Mouse (Mus musculus): ENCODE measurements around the gene Fam222b. TPM values are rescaled to one million over a fixed set of nuclear protein-coding genes. Genes with fewer than 3 reads are reported as not detected.

Fam222b gene
- polyA plus RNA-seq, 1 experiment from 2014 or later: 22.3 TPM

DNA sequence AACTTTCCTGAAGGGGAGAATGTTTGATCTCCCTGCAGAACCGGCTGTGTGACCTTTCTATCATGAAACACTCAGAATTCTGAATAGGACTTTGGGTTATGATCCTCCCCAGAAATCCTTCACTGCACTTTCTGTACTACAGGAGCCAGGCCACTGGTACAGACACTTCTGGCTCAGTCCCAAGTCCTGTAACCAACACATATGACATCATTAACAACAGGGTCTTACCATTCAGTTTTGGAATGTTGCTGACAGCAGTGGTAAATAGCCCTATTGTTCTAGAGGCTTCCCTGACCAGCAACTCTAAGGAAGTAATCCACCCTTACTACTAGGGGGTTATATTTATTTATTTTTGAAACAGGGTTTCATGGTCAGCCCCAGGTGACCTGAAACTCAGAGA lies 98.7 kb downstream of the Fam222b start, which contains the start of gene Proca1:
Gene Proca1 (plus strand): TSS at position 280 of the 400 bp plus-strand sequence.
- Histone ChIP-seq H3K36me3 (ENCODE audit: control insufficient read depth, insufficient read depth, low read length) (peaks cover 30% of the 10 kb centered on the region), H3K4me1 (ENCODE audit: control insufficient read depth, insufficient read depth, low read length) (peaks cover 9% of the 10 kb centered on the region), H3K27ac (ENCODE audit: low read depth, low read length) (no peak within 1 kb of the TSS), H3K4me2 (ENCODE audit: low read length) (no peak within 1 kb of the TSS; the same call in 1 of the 2 replicates), H3K9me3 (replicated peaks; ENCODE audit: control insufficient read depth, low read length) (no peaks in the 10 kb centered on the region), H3K4me3 (ENCODE audit: low read depth, low read length) (no peak within 1 kb of the TSS), H3K27me3 (replicated peaks; ENCODE audit: control insufficient read depth, insufficient read depth, low read length) (no peaks in the 10 kb centered on the region), H3K9ac (ENCODE audit: low read length) (no peak within 1 kb of the TSS)
- no peak for DNase-seq (ENCODE audit: low spot score)
- 88% methylated on average over 1 of the region's 1 CpGs for WGBS
- ATAC-seq: no peak

DNA sequence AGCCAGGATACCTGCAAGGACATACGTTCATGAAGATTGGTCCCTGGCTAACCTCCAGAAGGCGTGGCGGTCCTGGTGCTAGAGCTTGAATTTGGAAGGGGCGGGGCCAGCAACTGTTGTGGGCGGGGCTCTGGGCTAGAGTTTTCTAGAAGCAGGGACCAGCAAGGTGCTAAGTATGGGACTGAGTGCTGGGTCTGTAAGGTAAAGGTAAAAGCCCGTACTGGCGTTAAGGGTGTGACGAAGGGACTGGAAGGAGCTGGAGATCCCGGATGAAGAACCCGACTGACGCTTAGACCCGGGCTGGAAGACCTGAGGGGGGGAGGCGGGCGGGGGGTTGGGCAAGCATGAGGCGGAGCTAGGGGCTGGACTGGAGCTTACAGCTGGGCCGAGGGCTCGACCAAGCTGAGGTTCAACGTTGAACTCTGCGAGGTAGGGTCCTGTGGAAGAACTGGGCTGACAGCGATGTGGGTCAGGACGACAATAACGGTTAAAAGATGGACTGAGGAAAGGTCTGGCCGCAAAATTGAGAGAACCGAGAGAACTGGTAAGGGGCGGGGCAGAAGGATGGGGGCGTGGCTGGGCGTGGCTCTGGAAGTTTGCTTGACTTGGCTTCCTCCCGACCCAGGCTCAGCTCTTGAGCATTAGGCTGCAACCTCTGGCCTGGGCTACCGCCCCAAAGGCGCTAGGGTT lies 100.1 kb downstream of the Fam222b start:
- peak overlapping the region; percentile 47 for H3K4me2 ChIP-seq (ENCODE audit: low read length)
- no peaks in the 10 kb centered on the region for H3K27me3 ChIP-seq (replicated peaks; ENCODE audit: control insufficient read depth, insufficient read depth, low read length)
- 5% methylated on average over 30 of the region's 30 CpGs for WGBS
- DNase-seq (ENCODE audit: low spot score): peak; percentile 36
- peak overlapping the region; percentile 28 for H3K4me3 ChIP-seq (ENCODE audit: low read depth, low read length)
- peaks cover 30% of the 10 kb centered on the region for H3K36me3 ChIP-seq (ENCODE audit: control insufficient read depth, insufficient read depth, low read length)
- H3K27ac ChIP-seq (ENCODE audit: low read depth, low read length): no peak overlapping the region
- peak overlapping the region; percentile 35; the same call in 1 of the 2 replicates for H3K9ac ChIP-seq (ENCODE audit: low read length)
- 0 out of 2 replicates have a peak, but pooled peaks have one; percentile 35 for ATAC-seq
- H3K4me1 ChIP-seq (ENCODE audit: control insufficient read depth, insufficient read depth, low read length): peaks cover 7% of the 10 kb centered on the region
- no peaks in the 10 kb centered on the region for H3K9me3 ChIP-seq (replicated peaks; ENCODE audit: control insufficient read depth, low read length)

DNA sequence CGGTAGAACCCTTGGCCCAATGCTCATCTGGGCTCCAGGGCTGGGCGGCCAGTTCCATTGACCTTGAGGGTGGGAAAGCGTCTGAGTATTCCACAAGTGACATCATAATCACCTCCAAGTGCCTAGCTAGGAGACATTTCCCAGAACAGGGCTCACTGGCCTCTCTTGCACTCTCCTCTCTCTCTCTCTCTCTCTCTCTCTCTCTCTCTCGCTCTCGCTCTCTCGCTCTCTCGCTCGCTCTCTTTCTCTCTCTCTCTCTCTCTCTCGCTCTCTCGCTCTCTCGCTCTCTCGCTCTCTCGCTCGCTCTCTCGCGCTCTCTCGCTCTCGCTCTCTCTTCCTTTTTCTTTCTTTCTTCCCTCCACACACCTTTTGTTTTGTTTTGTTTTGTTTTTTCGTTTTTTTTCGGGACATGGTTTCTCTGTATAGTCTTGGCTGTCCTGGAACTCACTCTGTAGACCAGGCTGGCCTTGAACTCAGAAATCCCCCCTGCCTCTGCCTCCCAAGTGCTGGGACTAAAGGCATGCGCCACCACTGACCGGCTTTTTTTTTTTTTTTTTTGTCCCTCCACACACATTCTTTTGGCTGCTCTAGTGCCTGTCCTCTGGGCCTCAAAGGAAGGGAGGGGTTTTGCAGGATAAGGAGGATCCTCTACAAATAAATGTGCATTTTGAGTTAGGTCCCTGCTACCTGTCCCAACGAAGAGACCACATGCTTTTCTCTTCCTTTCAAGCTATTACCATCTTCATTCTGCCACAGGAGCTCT lies 100.8 kb downstream of the Fam222b start:
- no peaks in the 10 kb centered on the region for H3K9me3 ChIP-seq (replicated peaks; ENCODE audit: control insufficient read depth, low read length)
- H3K4me2 ChIP-seq (ENCODE audit: low read length): peak overlapping the region; percentile 47
- H3K4me3 ChIP-seq (ENCODE audit: low read depth, low read length): peak overlapping the region; percentile 28
- DNase-seq (ENCODE audit: low spot score) (no peak), ATAC-seq (no peak)
- 62% methylated on average over 23 of the region's 23 CpGs for WGBS
- H3K27me3 ChIP-seq (replicated peaks; ENCODE audit: control insufficient read depth, insufficient read depth, low read length): no peaks in the 10 kb centered on the region
- no peak overlapping the region for H3K27ac ChIP-seq (ENCODE audit: low read depth, low read length)
- H3K4me1 ChIP-seq (ENCODE audit: control insufficient read depth, insufficient read depth, low read length): peaks cover 3% of the 10 kb centered on the region
- H3K9ac ChIP-seq (ENCODE audit: low read length): no peak overlapping the region
- H3K36me3 ChIP-seq (ENCODE audit: control insufficient read depth, insufficient read depth, low read length): peaks cover 29% of the 10 kb centered on the region

DNA sequence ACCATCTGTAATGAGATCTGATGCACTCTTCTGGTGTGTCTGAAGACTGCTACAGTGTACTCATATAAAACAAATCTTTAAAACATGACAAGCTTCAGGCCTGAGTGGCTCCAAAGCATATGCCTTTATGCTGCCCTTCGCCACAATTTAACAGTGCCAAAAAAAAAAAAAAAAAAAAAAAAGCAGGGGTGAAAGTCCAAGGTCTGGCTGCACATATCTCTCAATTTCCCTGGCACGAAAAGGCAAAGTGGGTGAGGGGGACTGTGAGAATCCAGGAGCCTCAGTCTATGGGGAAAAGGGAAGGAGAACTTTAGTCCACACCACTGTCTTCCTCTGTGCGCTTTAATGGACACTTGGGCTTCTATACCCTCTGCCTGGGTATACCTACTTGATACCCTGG lies 107.9 kb downstream of the Fam222b start:
- DNase-seq (ENCODE audit: low spot score) (no peak), ATAC-seq (no peak)
- Histone ChIP-seq H3K4me3 (ENCODE audit: low read depth, low read length) (no peak overlapping the region), H3K27me3 (replicated peaks; ENCODE audit: control insufficient read depth, insufficient read depth, low read length) (no peaks in the 10 kb centered on the region), H3K36me3 (ENCODE audit: control insufficient read depth, insufficient read depth, low read length) (peaks cover 40% of the 10 kb centered on the region), H3K9ac (ENCODE audit: low read length) (no peak overlapping the region), H3K4me1 (ENCODE audit: control insufficient read depth, insufficient read depth, low read length) (no peaks in the 10 kb centered on the region), H3K9me3 (replicated peaks; ENCODE audit: control insufficient read depth, low read length) (no peaks in the 10 kb centered on the region), H3K27ac (ENCODE audit: low read depth, low read length) (no peak overlapping the region), H3K4me2 (ENCODE audit: low read length) (no peak overlapping the region)
- 97% methylated on average over 3 of the region's 3 CpGs for WGBS

DNA sequence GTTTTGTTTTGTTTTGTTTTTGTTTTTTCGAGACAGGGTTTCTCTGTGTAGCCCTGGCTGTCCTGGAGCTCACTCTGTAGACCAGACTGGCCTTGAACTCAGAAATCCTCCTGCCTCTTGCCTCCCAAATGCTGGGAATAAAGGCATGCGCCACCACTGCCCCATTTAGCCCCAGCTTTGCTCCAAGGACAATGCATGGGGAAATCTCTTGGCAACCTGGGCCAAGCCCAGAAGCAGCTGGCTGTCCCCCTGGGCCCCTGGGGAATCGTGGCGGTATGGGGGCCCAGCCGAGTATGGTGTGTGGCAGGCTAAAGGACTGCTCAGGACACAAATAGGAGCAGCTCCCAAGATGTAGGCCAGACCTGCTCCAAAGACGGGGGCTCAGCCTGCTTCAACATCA lies 109.8 kb downstream of the Fam222b start:
- Histone ChIP-seq H3K4me3 (ENCODE audit: low read depth, low read length) (no peak overlapping the region), H3K9me3 (replicated peaks; ENCODE audit: control insufficient read depth, low read length) (no peaks in the 10 kb centered on the region), H3K4me2 (ENCODE audit: low read length) (no peak overlapping the region), H3K27ac (ENCODE audit: low read depth, low read length) (no peak overlapping the region), H3K36me3 (ENCODE audit: control insufficient read depth, insufficient read depth, low read length) (peaks cover 60% of the 10 kb centered on the region), H3K9ac (ENCODE audit: low read length) (no peak overlapping the region), H3K27me3 (replicated peaks; ENCODE audit: control insufficient read depth, insufficient read depth, low read length) (no peaks in the 10 kb centered on the region), H3K4me1 (ENCODE audit: control insufficient read depth, insufficient read depth, low read length) (no peaks in the 10 kb centered on the region)
- WGBS: 79% methylated on average over 6 of the region's 6 CpGs
- ATAC-seq (no peak), DNase-seq (ENCODE audit: low spot score) (no peak)

DNA sequence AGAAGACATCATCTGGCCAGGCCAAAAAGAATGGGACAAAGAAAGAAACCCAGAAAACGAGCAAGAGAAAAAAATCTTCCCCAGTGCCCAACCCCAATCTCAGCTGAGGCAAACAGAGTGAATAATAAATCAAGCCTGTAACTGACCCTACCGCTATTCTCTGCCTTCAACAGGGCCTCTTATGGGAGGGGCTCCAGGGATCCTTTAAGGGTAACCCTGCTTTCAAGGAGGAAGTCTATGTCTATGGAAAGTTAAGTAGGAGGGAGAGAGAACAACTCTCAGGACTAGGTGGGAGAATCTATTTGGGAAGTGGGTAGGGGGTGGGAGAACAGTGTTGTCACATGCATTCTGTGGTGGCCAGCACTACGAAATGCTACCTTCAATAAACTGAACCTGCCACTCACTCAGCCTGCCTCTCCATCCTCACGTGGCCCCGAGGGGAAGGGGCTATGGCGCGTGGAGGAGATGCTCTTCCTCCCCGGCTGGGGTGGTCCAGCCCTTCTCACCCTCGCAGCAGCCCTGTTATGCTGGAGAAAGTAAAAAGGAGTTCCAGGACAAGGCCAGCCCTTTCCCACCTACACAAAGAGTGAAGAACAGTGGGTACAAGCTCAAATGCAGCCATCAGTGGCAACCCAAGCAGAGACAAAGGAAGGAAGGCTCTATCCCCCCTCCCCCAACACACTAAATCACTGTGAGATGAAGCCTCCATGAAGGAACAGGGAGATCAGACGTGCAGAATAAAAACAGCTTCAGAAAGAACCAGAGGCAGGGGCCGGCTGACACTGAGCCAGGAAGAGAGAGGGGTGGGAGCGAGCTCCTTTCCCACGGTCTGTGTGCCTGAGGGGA lies 111.1 kb downstream of the Fam222b start:
- peak overlapping the region; percentile 48; the same call in 1 of the 2 replicates for H3K27ac ChIP-seq (ENCODE audit: low read depth, low read length)
- no peak overlapping the region for H3K4me3 ChIP-seq (ENCODE audit: low read depth, low read length)
- no peak overlapping the region for H3K4me2 ChIP-seq (ENCODE audit: low read length)
- H3K9me3 ChIP-seq (replicated peaks; ENCODE audit: control insufficient read depth, low read length): no peaks in the 10 kb centered on the region
- H3K36me3 ChIP-seq (ENCODE audit: control insufficient read depth, insufficient read depth, low read length): peaks cover 73% of the 10 kb centered on the region
- no peak for ATAC-seq
- 62% methylated on average over 13 of the region's 13 CpGs for WGBS
- no peaks in the 10 kb centered on the region for H3K4me1 ChIP-seq (ENCODE audit: control insufficient read depth, insufficient read depth, low read length)
- H3K27me3 ChIP-seq (replicated peaks; ENCODE audit: control insufficient read depth, insufficient read depth, low read length): no peaks in the 10 kb centered on the region
- DNase-seq (ENCODE audit: low spot score): no peak
- no peak overlapping the region for H3K9ac ChIP-seq (ENCODE audit: low read length)

MicroRNA genes within 50 kb of the gene (microRNA counts, 519-probe panel; counts per million panel counts)
- microRNA mmu-miR-144: 4,303 counts per million, percentile 52 among the panel's probes with 10 or more counts
- microRNA mmu-miR-451: 3,634 counts per million, percentile 36 among the panel's probes with 10 or more counts

Small RNAs within 50 kb of the gene (microRNA-seq; reads per million reads assigned to microRNA genes)
- gene Mir144 (19.2 reads per million, percentile 38 among the genes with 10 or more reads in this experiment), gene Mir451a (not detected), gene Mir451b (not detected), gene Mir7653 (not detected)

Other genes with a start within 250 kb of the Fam222b start
- gene Pipox, start 200.6 kb upstream of the Fam222b start, polyA plus RNA-seq (2014; fragmentation: Nextera tagmentation; extraction: Ambion mirVana): 10.1 and 11.4 TPM in 2 replicates
- gene Sez6, start 163.9 kb upstream of the Fam222b start, polyA plus RNA-seq (2014; fragmentation: Nextera tagmentation; extraction: Ambion mirVana): 140 and 175 TPM in 2 replicates
- 16.5 and 17.0 TPM in 2 replicates for gene Phf12, start 111.9 kb upstream of the Fam222b start, polyA plus RNA-seq (2014; fragmentation: Nextera tagmentation; extraction: Ambion mirVana)
- 36.6 and 38.8 TPM in 2 replicates for gene Dhrs13, start 62.4 kb upstream of the Fam222b start, polyA plus RNA-seq (2014; fragmentation: Nextera tagmentation; extraction: Ambion mirVana)
- gene Flot2, start 56.7 kb upstream of the Fam222b start, polyA plus RNA-seq (2014; fragmentation: Nextera tagmentation; extraction: Ambion mirVana): 56.2 and 64.6 TPM in 2 replicates
- gene Eral1, start 14.3 kb upstream of the Fam222b start, polyA plus RNA-seq (2014; fragmentation: Nextera tagmentation; extraction: Ambion mirVana): 36.8 and 40.2 TPM in 2 replicates
- gene Traf4, start 70.9 kb downstream of the Fam222b start, polyA plus RNA-seq (2014; fragmentation: Nextera tagmentation; extraction: Ambion mirVana): 79.2 and 82.6 TPM in 2 replicates
- 4.6 and 5.5 TPM in 2 replicates for gene Nek8, start 82.0 kb downstream of the Fam222b start, polyA plus RNA-seq (2014; fragmentation: Nextera tagmentation; extraction: Ambion mirVana)
- gene Tlcd1, start 82.1 kb downstream of the Fam222b start, polyA plus RNA-seq (2014; fragmentation: Nextera tagmentation; extraction: Ambion mirVana): 4.4 and 4.5 TPM in 2 replicates
- gene Rpl23a, start 88.9 kb downstream of the Fam222b start, polyA plus RNA-seq (2014; fragmentation: Nextera tagmentation; extraction: Ambion mirVana): 1,011 and 1,206 TPM in 2 replicates
- gene Rab34, start 93.8 kb downstream of the Fam222b start, polyA plus RNA-seq (2014; fragmentation: Nextera tagmentation; extraction: Ambion mirVana): 48.1 and 48.2 TPM in 2 replicates
- 0.55 and 0.73 TPM in 2 replicates for gene Proca1, start 98.7 kb downstream of the Fam222b start, polyA plus RNA-seq (2014; fragmentation: Nextera tagmentation; extraction: Ambion mirVana)
- gene Sdf2, start 151.1 kb downstream of the Fam222b start, polyA plus RNA-seq (2014; fragmentation: Nextera tagmentation; extraction: Ambion mirVana): 82.4 and 90.2 TPM in 2 replicates
- 17.7 and 21.7 TPM in 2 replicates for gene Supt6, start 151.3 kb downstream of the Fam222b start, polyA plus RNA-seq (2014; fragmentation: Nextera tagmentation; extraction: Ambion mirVana)
- 49.4 and 56.0 TPM in 2 replicates for gene 2610507B11Rik, start 167.1 kb downstream of the Fam222b start, polyA plus RNA-seq (2014; fragmentation: Nextera tagmentation; extraction: Ambion mirVana)
- gene BC030499, start 196.2 kb downstream of the Fam222b start, polyA plus RNA-seq (2014; fragmentation: Nextera tagmentation; extraction: Ambion mirVana): 0.19 and 0.43 TPM in 2 replicates
- gene Spag5, start 206.9 kb downstream of the Fam222b start, polyA plus RNA-seq (2014; fragmentation: Nextera tagmentation; extraction: Ambion mirVana): 21.5 and 25.4 TPM in 2 replicates
- gene Aldoc, start 228.3 kb downstream of the Fam222b start, polyA plus RNA-seq (2014; fragmentation: Nextera tagmentation; extraction: Ambion mirVana): 161 and 167 TPM in 2 replicates
- 46.8 and 51.0 TPM in 2 replicates for gene Pigs, start 233.8 kb downstream of the Fam222b start, polyA plus RNA-seq (2014; fragmentation: Nextera tagmentation; extraction: Ambion mirVana)
- gene Unc119, start 248.8 kb downstream of the Fam222b start, polyA plus RNA-seq (2014; fragmentation: Nextera tagmentation; extraction: Ambion mirVana): 72.5 and 73.8 TPM in 2 replicates